Mouse (Mus musculus) central nervous system, embryonic 14 days (tissue): ENCODE measurements around the gene Sycn. TPM values are rescaled to one million over a fixed set of nuclear protein-coding genes. Genes with fewer than 3 reads are reported as not detected.

Experiments used
- polyA plus RNA-seq: library from polyadenylated mRNA; depleted of rRNA; stranded (reverse); fragments of >200 nt; gene quantifications from 2 replicates; pipeline ENCODE4 v1.2.3, GENCODE M21; 2012; rRNA removed

The Sycn gene
- not detected in 2 replicates for polyA plus RNA-seq

GRCm38 (mm10) chr7:28540526-28540925 is at the start of gene Sycn:
Sycn (plus strand) TSS chr7:28540885.

GRCm38 (mm10) chr7:28510405-28510974 is 30.2 kb upstream of the Sycn start, which contains the start of gene Ifnl2:
Ifnl2 (minus strand) TSS chr7:28510455.

GRCm38 (mm10) chr7:28522536-28522935 is 18.1 kb upstream of the Sycn start, which contains the start of gene Ifnl3:
Ifnl3 (plus strand) TSS chr7:28522836.

GRCm38 (mm10) chr7:28547154-28547553 is 6.5 kb downstream of the Sycn start, which contains the start of gene Nccrp1:
Nccrp1 (minus strand) TSS chr7:28547254.

Other genes with a start within 250 kb of the Sycn start
- gene Selenov, start 249.7 kb upstream of the Sycn start, polyA plus RNA-seq = 0.65 and 0.87 TPM in 2 replicates
- gene Dll3, start 238.6 kb upstream of the Sycn start, polyA plus RNA-seq = 25.5 and 33.0 TPM in 2 replicates
- gene Timm50, start 228.8 kb upstream of the Sycn start, polyA plus RNA-seq = 99.0 and 110 TPM in 2 replicates
- 122 and 126 TPM in 2 replicates for gene Supt5, start 202.1 kb upstream of the Sycn start, polyA plus RNA-seq
- 1,327 and 1,353 TPM in 2 replicates for gene Rps16, start 190.2 kb upstream of the Sycn start, polyA plus RNA-seq
- 29.3 and 33.4 TPM in 2 replicates for gene Plekhg2, start 168.3 kb upstream of the Sycn start, polyA plus RNA-seq
- 4.3 and 6.1 TPM in 2 replicates for gene Zfp36, start 160.6 kb upstream of the Sycn start, polyA plus RNA-seq
- 46.6 and 46.8 TPM in 2 replicates for gene Med29, start 148.2 kb upstream of the Sycn start, polyA plus RNA-seq
- gene Paf1, start 147.9 kb upstream of the Sycn start, polyA plus RNA-seq = 111 and 114 TPM in 2 replicates
- 5.3 and 6.4 TPM in 2 replicates for gene Gmfg, start 103.4 kb upstream of the Sycn start, polyA plus RNA-seq
- 40.4 and 41.7 TPM in 2 replicates for gene Lrfn1, start 88.9 kb upstream of the Sycn start, polyA plus RNA-seq
- gene Ifnl2, start 30.4 kb upstream of the Sycn start, polyA plus RNA-seq = not detected in 2 replicates
- not detected in 2 replicates for gene Ifnl3, start 18.0 kb upstream of the Sycn start, polyA plus RNA-seq
- 0.10 and 0.20 TPM in 2 replicates for gene Nccrp1, start 6.4 kb downstream of the Sycn start, polyA plus RNA-seq
- 66.8 and 66.9 TPM in 2 replicates for gene Samd4b, start 57.3 kb downstream of the Sycn start, polyA plus RNA-seq
- 20.4 and 22.5 TPM in 2 replicates for gene Pak4, start 57.3 kb downstream of the Sycn start, polyA plus RNA-seq
- gene Acp7, start 90.4 kb downstream of the Sycn start, polyA plus RNA-seq = 0.05 and 0.28 TPM in 2 replicates
- gene Fbxo27, start 152.0 kb downstream of the Sycn start, polyA plus RNA-seq = 15.2 and 21.5 TPM in 2 replicates
- gene Fbxo17, start 175.9 kb downstream of the Sycn start, polyA plus RNA-seq = 3.9 and 9.2 TPM in 2 replicates
- gene Mrps12, start 200.9 kb downstream of the Sycn start, polyA plus RNA-seq = 76.2 and 79.2 TPM in 2 replicates
- 24.8 and 27.0 TPM in 2 replicates for gene Sars2, start 201.1 kb downstream of the Sycn start, polyA plus RNA-seq
- 0.38 and 1.3 TPM in 2 replicates for gene Ccer2, start 215.3 kb downstream of the Sycn start, polyA plus RNA-seq
- gene Sirt2, start 225.8 kb downstream of the Sycn start, polyA plus RNA-seq = 122 and 125 TPM in 2 replicates
- 37.7 and 39.0 TPM in 2 replicates for gene Nfkbib, start 226.6 kb downstream of the Sycn start, polyA plus RNA-seq
- 1.2 and 1.6 TPM in 2 replicates for gene Rinl, start 248.1 kb downstream of the Sycn start, polyA plus RNA-seq